Mouse (Mus musculus) intestine, embryonic 16.5 days (tissue): ENCODE results near the gene Nbl1. TPM values are rescaled to one million over a fixed set of nuclear protein-coding genes. Genes with fewer than 3 reads are reported as not detected.

Experiments
- ATAC-seq: fragments of 200-750 bp; cut with Nextera tagmentation; 2 replicates; pipeline ENCODE4 v1.8.0; 2017; ENCODE audit warnings: moderate TSS enrichment, moderate library complexity
- H3K27ac ChIP-seq: fragments of 300-500 bp; sonication (generic); 2 replicates; pipeline ENCODE4 v1.5.1; 2014; ENCODE audit warnings: mild to moderate bottlenecking, low read length
- H3K27me3 ChIP-seq: fragments of 300-500 bp; sonication (generic); replicated peaks from 2 replicates; pipeline ENCODE4 v1.6.1; 2014; ENCODE audit warnings: low read length, control low read depth, mixed read lengths; ENCODE audit not compliant: control insufficient read depth, insufficient read depth
- H3K36me3 ChIP-seq: fragments of 300-500 bp; sonication (generic); 2 replicates; pipeline ENCODE4 v1.6.1; 2014; ENCODE audit warnings: low read length, control low read depth; ENCODE audit not compliant: control insufficient read depth, insufficient read depth
- H3K4me1 ChIP-seq: fragments of 300-500 bp; sonication (generic); 2 replicates; pipeline ENCODE4 v1.6.1; 2014; ENCODE audit warnings: low read length, control low read depth, mixed read lengths; ENCODE audit not compliant: control insufficient read depth, insufficient read depth
- H3K4me2 ChIP-seq: fragments of 300-500 bp; sonication (generic); 2 replicates; pipeline ENCODE4 v1.6.1; 2014; ENCODE audit warnings: low read depth, low read length, control low read depth
- H3K4me3 ChIP-seq: fragments of 300-500 bp; sonication (generic); 2 replicates; pipeline ENCODE4 v1.5.1; 2014; ENCODE audit warnings: mild to moderate bottlenecking, low read length
- H3K9ac ChIP-seq: fragments of 300-500 bp; sonication (generic); 2 replicates; pipeline ENCODE4 v1.6.1; 2014; ENCODE audit warnings: low read depth, low read length
- H3K9me3 ChIP-seq: fragments of 300-500 bp; sonication (generic); 2 replicates; pipeline ENCODE4 v1.6.1; 2016; ENCODE audit warnings: low read length, control low read depth; ENCODE audit not compliant: control insufficient read depth
- WGBS: fragments of 180-500 bp; shearing (Covaris S2); extraction: QIAGEN DNeasy Blood & Tissue Kit; methylation state at CpG from one replicate; pipeline ENCODE4 v1.1.7; 2014; 5-methylcytosine and 5-hydroxymethylcytosine counted together
- polyA plus RNA-seq: library from polyadenylated mRNA; unstranded; fragments of >200 nt; fragmentation: Nextera tagmentation; extraction: Ambion mirVana; gene quantifications from 2 replicates; pipeline ENCODE4 v1.2.1, GENCODE M21; 2015

Nbl1 gene
- polyA plus RNA-seq, 1 experiment from 2014 or later = 38.9 TPM

DNA sequence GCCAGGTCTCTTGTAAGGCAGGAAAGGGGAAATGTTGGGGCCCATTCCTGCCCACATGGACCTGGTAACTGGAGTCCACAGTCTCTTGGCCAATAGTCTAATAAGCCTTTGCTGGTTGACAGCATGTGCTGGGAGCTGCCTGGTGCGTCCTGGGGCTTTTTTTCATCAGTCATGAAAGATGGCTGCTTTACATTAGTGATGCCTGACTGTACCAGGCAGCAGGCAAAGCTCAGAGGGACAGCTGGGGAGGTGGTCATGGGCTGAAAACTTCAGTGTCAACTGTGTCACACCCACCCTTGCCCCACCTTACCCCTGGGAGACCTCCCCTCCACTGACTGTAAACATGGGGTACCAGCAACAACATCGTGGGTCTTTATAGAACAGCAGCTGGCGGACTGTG is 37.0 kb downstream of the Nbl1 start:
- no peak overlapping the region for H3K4me2 ChIP-seq
- no peak for ATAC-seq
- no peak overlapping the region for H3K9ac ChIP-seq
- H3K36me3 ChIP-seq = no peaks in the 10 kb centered on the region
- no peak overlapping the region for H3K4me3 ChIP-seq
- H3K9me3 ChIP-seq = no peaks in the 10 kb centered on the region
- H3K27me3 ChIP-seq = no peaks in the 10 kb centered on the region
- H3K27ac ChIP-seq = no peak overlapping the region
- WGBS = 75% methylated on average over 3 of the region's 3 CpGs
- no peaks in the 10 kb centered on the region for H3K4me1 ChIP-seq

DNA sequence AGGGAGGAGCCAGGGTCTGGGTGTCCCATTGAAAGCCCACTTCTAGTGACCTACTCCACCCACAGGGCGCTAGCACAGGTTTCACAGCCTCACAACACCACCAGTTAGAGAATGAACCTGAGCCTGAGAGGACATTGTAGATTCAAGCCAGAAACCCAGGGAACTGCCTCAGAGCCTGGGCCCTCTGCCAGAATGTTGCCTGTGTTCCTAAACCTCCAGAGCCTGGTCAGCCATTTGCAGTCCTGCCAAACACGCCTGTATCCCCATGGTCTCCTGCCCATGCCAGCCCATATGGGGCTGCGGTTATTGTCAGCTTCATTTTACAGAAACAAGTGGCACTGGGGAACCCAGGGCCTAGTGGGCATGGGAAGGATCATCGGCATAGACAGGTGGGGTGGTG is 37.5 kb downstream of the Nbl1 start:
- no peak overlapping the region for H3K9ac ChIP-seq
- no peak overlapping the region for H3K27ac ChIP-seq
- H3K27me3 ChIP-seq = no peaks in the 10 kb centered on the region
- H3K9me3 ChIP-seq = no peaks in the 10 kb centered on the region
- H3K4me1 ChIP-seq = no peaks in the 10 kb centered on the region
- ATAC-seq = no peak
- H3K36me3 ChIP-seq = no peaks in the 10 kb centered on the region
- no peak overlapping the region for H3K4me3 ChIP-seq
- 82% methylated on average over 4 of the region's 4 CpGs for WGBS
- no peak overlapping the region for H3K4me2 ChIP-seq

DNA sequence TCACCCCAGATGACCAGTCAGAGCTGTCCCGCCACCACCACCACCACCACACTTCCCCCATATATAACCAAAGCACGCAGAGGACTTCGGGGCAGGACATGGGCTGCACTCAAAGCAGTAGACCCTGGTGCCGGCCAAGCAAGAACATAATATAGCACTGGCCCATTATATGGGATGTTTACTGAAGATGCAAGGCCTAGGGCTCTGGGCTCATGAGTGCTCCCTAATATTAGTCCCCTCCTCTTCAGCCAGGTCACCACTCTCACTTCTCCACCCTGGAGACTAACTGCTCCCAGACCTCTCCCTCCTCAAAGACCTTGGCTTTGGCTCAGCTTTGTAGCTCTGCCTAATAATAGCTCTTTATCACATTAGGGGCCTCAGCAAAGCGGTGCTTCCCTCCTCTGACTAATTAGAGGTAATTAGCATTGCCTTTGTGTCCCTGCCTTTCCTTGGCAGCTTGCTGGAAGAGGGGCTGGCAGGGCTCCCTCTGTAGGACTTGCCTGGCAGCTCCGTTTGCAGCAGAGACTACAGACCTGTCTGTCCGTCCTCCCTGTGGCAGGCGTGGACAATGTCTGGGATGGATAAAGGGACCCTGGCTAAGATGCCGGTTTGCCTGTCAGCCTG is 38.4 kb downstream of the Nbl1 start:
- Histone ChIP-seq H3K4me3 (no peak overlapping the region), H3K9me3 (no peaks in the 10 kb centered on the region), H3K4me1 (no peaks in the 10 kb centered on the region), H3K27me3 (no peaks in the 10 kb centered on the region), H3K27ac (no peak overlapping the region), H3K4me2 (no peak overlapping the region), H3K9ac (no peak overlapping the region), H3K36me3 (no peaks in the 10 kb centered on the region)
- no peak for ATAC-seq
- WGBS = 58% methylated on average over 9 of the region's 9 CpGs

DNA sequence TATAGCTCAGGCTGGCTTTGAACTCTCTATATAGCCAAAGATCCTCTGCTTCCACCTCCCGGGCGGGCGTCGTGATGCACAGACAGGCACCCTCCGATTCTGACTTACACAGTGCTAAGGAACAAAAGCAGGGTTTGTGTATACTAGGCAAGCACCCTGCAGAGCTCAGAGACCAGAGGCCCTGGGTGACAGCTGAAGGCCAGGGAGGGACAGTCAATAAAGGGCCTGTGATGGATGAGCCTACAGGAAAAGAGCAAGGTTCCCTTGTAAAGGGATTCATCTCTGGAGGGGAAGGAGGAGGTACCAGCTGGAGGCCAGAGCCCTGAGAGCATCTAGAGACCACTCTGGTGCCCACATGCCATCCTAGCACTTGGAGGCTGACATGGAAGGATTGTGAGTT is 39.4 kb downstream of the Nbl1 start:
- H3K4me1 ChIP-seq = no peaks in the 10 kb centered on the region
- no peaks in the 10 kb centered on the region for H3K27me3 ChIP-seq
- no peak overlapping the region for H3K4me3 ChIP-seq
- no peak overlapping the region for H3K27ac ChIP-seq
- 62% methylated on average over 5 of the region's 5 CpGs for WGBS
- no peaks in the 10 kb centered on the region for H3K36me3 ChIP-seq
- no peaks in the 10 kb centered on the region for H3K9me3 ChIP-seq
- ATAC-seq = no peak
- H3K4me2 ChIP-seq = no peak overlapping the region
- H3K9ac ChIP-seq = no peak overlapping the region

DNA sequence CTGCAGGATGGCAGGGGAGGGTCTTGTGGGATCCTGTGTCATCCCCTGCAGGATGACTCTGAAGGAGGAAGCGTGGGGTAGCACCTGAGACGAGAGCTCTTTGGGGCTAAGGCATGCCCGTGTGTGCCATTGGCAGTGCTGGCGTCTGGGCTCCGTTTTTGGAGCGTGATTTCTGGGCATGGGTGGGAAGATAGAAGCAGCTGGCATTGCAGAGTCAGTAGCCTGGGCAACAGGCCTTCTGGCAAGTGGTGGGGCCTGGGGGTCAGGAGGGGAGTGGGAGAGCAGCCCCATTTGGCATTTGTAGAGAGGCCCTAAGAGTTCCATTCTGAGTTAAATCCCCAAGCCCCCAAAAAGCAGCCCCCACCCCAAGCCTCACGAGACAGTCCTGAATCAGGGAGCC is 40.0 kb downstream of the Nbl1 start:
- Histone ChIP-seq H3K4me1 (no peaks in the 10 kb centered on the region), H3K27ac (no peak overlapping the region), H3K4me3 (no peak overlapping the region), H3K27me3 (no peaks in the 10 kb centered on the region), H3K36me3 (no peaks in the 10 kb centered on the region), H3K9ac (no peak overlapping the region), H3K9me3 (no peaks in the 10 kb centered on the region), H3K4me2 (no peak overlapping the region)
- no peak for ATAC-seq
- 79% methylated on average over 7 of the region's 7 CpGs for WGBS

DNA sequence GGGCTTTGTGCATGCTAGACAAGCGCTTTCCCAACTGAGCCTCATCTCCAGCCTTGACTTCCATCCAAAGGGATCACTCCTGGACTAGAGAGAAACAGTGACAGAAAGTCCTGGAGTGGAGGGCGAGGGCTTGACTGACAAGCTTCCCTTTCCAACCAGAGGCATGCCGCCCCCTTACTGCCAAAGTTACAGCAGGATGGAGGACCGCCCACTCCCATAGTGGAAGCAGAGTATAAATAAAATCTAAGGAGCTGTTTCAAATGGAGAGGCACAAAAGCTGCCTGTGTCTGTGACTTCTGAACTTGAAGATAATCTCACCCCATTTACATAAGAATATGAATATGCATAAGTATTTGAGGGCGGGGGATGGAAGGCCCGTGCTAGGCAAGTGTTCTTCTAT is 44.3 kb downstream of the Nbl1 start:
- no peaks in the 10 kb centered on the region for H3K9me3 ChIP-seq
- no peak overlapping the region for H3K4me3 ChIP-seq
- no peak overlapping the region for H3K27ac ChIP-seq
- no peaks in the 10 kb centered on the region for H3K4me1 ChIP-seq
- no peaks in the 10 kb centered on the region for H3K36me3 ChIP-seq
- H3K9ac ChIP-seq = no peak overlapping the region
- H3K27me3 ChIP-seq = no peaks in the 10 kb centered on the region
- no peak for ATAC-seq
- WGBS = 77% methylated on average over 6 of the region's 6 CpGs
- no peak overlapping the region for H3K4me2 ChIP-seq

DNA sequence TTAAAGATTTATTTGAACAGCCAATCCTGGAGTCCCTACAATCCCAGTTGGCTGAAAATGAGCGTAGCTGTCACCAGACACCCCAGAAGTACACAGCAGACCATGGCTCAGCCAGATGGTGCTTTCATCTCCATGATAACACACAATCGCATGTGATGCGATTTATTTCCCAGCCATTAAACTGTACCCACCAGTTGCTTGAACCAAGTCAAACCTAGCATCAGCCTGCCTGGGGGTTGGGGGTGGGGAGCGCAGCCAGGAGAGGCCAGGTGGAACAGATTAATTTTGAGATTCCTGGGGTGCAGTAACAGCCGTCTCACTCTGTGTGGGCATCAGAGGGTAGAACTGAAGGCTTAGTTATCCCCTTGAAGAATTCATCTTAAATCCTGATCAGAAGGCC is 46.4 kb downstream of the Nbl1 start:
- no peak overlapping the region for H3K9ac ChIP-seq
- no peak for ATAC-seq
- no peak overlapping the region for H3K4me3 ChIP-seq
- no peak overlapping the region for H3K27ac ChIP-seq
- no peaks in the 10 kb centered on the region for H3K36me3 ChIP-seq
- H3K27me3 ChIP-seq = no peaks in the 10 kb centered on the region
- WGBS = 83% methylated on average over 5 of the region's 5 CpGs
- H3K4me1 ChIP-seq = no peaks in the 10 kb centered on the region
- H3K9me3 ChIP-seq = no peaks in the 10 kb centered on the region
- H3K4me2 ChIP-seq = no peak overlapping the region

DNA sequence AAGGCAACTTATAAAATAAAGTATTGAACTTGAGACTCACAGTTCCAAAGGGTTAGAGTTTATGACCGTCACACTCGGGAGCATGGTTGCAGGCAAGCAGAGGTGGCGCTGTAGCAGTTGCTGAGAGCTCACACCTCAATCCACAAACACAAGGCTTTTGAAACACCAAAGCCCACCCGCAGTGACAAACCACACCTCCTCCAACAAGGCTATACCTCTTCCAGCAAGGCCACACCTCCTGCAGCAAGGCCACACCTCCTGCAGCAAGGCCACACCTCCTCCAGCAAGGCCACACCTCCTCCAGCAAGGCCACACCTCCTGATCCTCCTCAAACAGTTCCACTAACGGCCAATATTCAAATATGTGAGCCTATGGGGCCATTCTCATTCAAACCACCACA is 48.2 kb downstream of the Nbl1 start:
- 91% methylated on average over 5 of the region's 5 CpGs for WGBS
- Histone ChIP-seq H3K9me3 (no peaks in the 10 kb centered on the region), H3K4me3 (no peak overlapping the region), H3K27me3 (no peaks in the 10 kb centered on the region), H3K4me1 (no peaks in the 10 kb centered on the region), H3K36me3 (no peaks in the 10 kb centered on the region), H3K4me2 (no peak overlapping the region), H3K27ac (no peak overlapping the region), H3K9ac (no peak overlapping the region)
- no peak for ATAC-seq

DNA sequence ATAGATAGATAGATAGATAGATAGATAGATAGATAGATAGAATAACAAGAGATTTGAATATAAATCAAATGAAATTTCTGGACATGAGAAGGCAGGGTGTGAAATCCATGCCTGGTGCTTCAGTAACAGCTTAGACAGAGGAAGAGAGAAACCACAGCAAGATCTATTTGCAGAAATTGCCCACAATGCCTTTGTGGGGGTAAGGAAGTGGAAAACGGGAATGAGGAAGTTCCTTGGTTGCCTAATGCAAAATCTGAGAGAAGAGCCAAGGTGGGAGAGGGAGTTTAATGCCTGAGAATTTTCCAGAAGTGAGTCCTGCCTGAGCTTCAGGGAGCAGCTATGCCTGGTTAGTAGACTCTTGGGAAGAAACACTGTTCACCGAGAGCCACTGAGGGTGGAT is 49.2 kb downstream of the Nbl1 start:
- H3K9ac ChIP-seq = no peak overlapping the region
- no peak overlapping the region for H3K4me2 ChIP-seq
- no peak overlapping the region for H3K4me3 ChIP-seq
- H3K9me3 ChIP-seq = no peaks in the 10 kb centered on the region
- 81% methylated on average over 2 of the region's 2 CpGs for WGBS
- no peaks in the 10 kb centered on the region for H3K36me3 ChIP-seq
- no peak for ATAC-seq
- H3K4me1 ChIP-seq = no peaks in the 10 kb centered on the region
- H3K27ac ChIP-seq = no peak overlapping the region
- H3K27me3 ChIP-seq = no peaks in the 10 kb centered on the region

DNA sequence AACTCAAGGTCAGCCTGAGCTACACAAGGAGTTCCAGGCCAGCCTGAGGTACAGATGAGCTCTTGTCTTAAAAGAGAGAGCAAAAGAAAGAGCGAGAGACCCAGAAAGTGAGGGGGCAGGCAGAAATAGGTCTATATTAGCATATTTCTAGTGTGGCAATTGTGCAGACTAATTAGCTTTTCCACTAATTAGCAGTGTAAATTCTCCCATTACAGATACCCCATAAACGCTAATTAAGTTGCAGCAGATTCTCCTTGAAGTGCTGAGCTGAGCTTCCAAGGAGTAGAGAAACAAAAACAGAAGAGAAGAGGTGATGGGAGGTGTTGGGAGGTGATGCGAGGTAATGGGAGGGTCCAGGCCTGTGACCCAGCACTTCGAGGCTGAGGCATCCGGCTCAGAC is 50.2 kb downstream of the Nbl1 start:
- Histone ChIP-seq H3K36me3 (no peaks in the 10 kb centered on the region), H3K4me1 (peaks cover 7% of the 10 kb centered on the region), H3K4me2 (no peak overlapping the region), H3K9me3 (no peaks in the 10 kb centered on the region), H3K9ac (no peak overlapping the region), H3K27ac (no peak overlapping the region), H3K4me3 (no peak overlapping the region), H3K27me3 (no peaks in the 10 kb centered on the region)
- 83% methylated on average over 5 of the region's 5 CpGs for WGBS
- no peak for ATAC-seq
